8 mouse cellular contexts compared by ENCODE assay signal in genomic region chr9:89868093-89868729, GRCm38 (mm10). TPM values are rescaled to one million over a fixed set of nuclear protein-coding genes. Genes with fewer than 3 reads are reported as not detected.
DNase-seq lines count a peak whose midpoint lies in the region; ATAC-seq and TF ChIP-seq lines count a peak whose summit lies in the region.
"Had no signal": no experiment of that assay in that cellular context is flagged by ENCODE, and none has a peak within 500 bp of the region (broad histone marks: within the 10 kb centered on the region; RNA-seq: fewer than 3 reads in every experiment).

No protein-coding gene starts in this region.

- peak; percentile 62 for DNase-seq in ES-E14 (ENCODE audit: low read depth, low spot score)
- DNase-seq in embryo, embryonic 9.5 days (ENCODE audit: extremely low spot score): peak; percentile 41
- DNase-seq in lung, postnatal 14 days: peak; percentile 5
- no peak for DNase-seq in cerebellum, adult 8-10 months
- no peak for DNase-seq in cerebellum, adult 11 months
- DNase-seq in layer of hippocampus, adult 2 months (ENCODE audit: low spot score in 2 of 2): no peak
- DNase-seq: adrenal gland, postnatal 10 days had no signal

- H3K4me2 ChIP-seq in intestine, postnatal 0 days (replicated peaks; ENCODE audit: low read depth): peak overlapping the region; percentile 54

- H3K27ac ChIP-seq in ES-E14 (ENCODE audit: insufficient read depth, low read depth, low read length, poor library complexity, severe bottlenecking): no peak overlapping the region
- H3K27ac ChIP-seq in intestine, postnatal 0 days (ENCODE audit: low read depth, low read length): no peak overlapping the region
- H3K27ac ChIP-seq in layer of hippocampus, adult 2 months: no peak overlapping the region

- peak overlapping the region; percentile 23 to 27; a peak in 3 of 4 replicates for H3K4me3 ChIP-seq in ES-E14 (ENCODE audit: insufficient read depth in 1 of 2, low read depth in 1 of 2, low read length in 2 of 2, poor library complexity in 1 of 2, severe bottlenecking in 1 of 2)
- peak overlapping the region; percentile 18; the same call in 1 of the 2 replicates for H3K4me3 ChIP-seq in intestine, postnatal 0 days (ENCODE audit: low read depth, low read length)
- no peak overlapping the region for H3K4me3 ChIP-seq in layer of hippocampus, adult 2 months

- no peaks in the 10 kb centered on the region for H3K9me3 ChIP-seq in ES-E14 (ENCODE audit: control insufficient read depth, insufficient read depth, low read depth, low read length)
- H3K9me3 ChIP-seq in intestine, postnatal 0 days (ENCODE audit: control insufficient read depth): no peaks in the 10 kb centered on the region

- WGBS in intestine, postnatal 0 days: 6% methylated on average over 16 of the region's 16 CpGs

- TF ChIP-seq CTCF in intestine, postnatal 0 days (IDR thresholded peaks at IDR 0.05; ENCODE audit: low read depth): no peak
- no peak for TF ChIP-seq CTCF in layer of hippocampus, adult 2 months (conservative IDR thresholded peaks at IDR 0.05)

- no peak overlapping the region for H3K9ac ChIP-seq in ES-E14 (ENCODE audit: insufficient read depth, low read depth, low read length, poor library complexity, severe bottlenecking)
- H3K9ac ChIP-seq in intestine, postnatal 0 days (ENCODE audit: low read depth, low read length): no peak overlapping the region

- ATAC-seq in intestine, postnatal 0 days: no peak

- H3K27me3 ChIP-seq in intestine, postnatal 0 days (replicated peaks; ENCODE audit: control insufficient read depth, insufficient read depth, low read length): peaks cover 12% of the 10 kb centered on the region; the same call in 1 of the 2 replicates

- in situ Hi-C loops in ES-E14 (cut with MboI; ENCODE audit: low sequenced_read_pairs in 2 of 2, unreplicated experiment in 2 of 2): no loop called here

- no peaks in the 10 kb centered on the region for H3K36me3 ChIP-seq in ES-E14 (ENCODE audit: control insufficient read depth, insufficient read depth, low read length, poor library complexity, severe bottlenecking)
- no peaks in the 10 kb centered on the region for H3K36me3 ChIP-seq in intestine, postnatal 0 days (ENCODE audit: control insufficient read depth, insufficient read depth)

- H3K4me1 ChIP-seq in ES-E14 (ENCODE audit: control insufficient read depth in 2 of 2, insufficient read depth in 2 of 2, low read length in 2 of 2, poor library complexity in 1 of 2): no peaks in the 10 kb centered on the region; a peak in 1 of 4 replicates
- H3K4me1 ChIP-seq in intestine, postnatal 0 days (replicated peaks; ENCODE audit: control insufficient read depth, insufficient read depth, low read length): no peaks in the 10 kb centered on the region

TF ChIP-seq in ES-E14, 5 proteins besides CTCF, POLR2A, EP300 and RAD21:
- TF ChIP-seq ZC3H11A (IDR thresholded peaks at IDR 0.05; ENCODE audit: borderline replicate concordance, low read depth, low read length): no peak
- TF ChIP-seq MAFK (IDR thresholded peaks at IDR 0.05; ENCODE audit: insufficient read depth, low read depth, low read length): no peak
- TF ChIP-seq HCFC1 (IDR thresholded peaks at IDR 0.05; ENCODE audit: borderline replicate concordance, insufficient read depth, low read length): no peak
- no peak for TF ChIP-seq CHD2 (IDR thresholded peaks at IDR 0.05; ENCODE audit: low read depth, low read length)
- no peak for TF ChIP-seq ZNF384 (IDR thresholded peaks at IDR 0.05; ENCODE audit: low read depth, low read length)
TF ChIP-seq in ES-E14: peak in this region for 0.

RNA-seq across cellular contexts. Expression of gene Rasgrf1, which starts 41.5 kb away (rescaled TPM):
- total RNA-seq in ES-E14 (2012; rRNA removed): 0.04 and 0.11 TPM in 2 replicates
- polyA plus RNA-seq in intestine, postnatal 0 days (2015; fragmentation: Nextera tagmentation; extraction: Ambion mirVana): 0.13 TPM in 1 of 2 replicates, not detected in the other
- total RNA-seq in layer of hippocampus, adult 2 months (2021): 100 to 1,000 TPM; 480 to 498 TPM

Comparison
In these comparisons a context has a peak if more than half of its experiments do, and no peak if none do; other contexts are left out.
1. DNase-seq: peak in ES-E14 (single experiment), embryo, embryonic 9.5 days (single experiment) and lung, postnatal 14 days (single experiment); none in cerebellum, adult 8-10 months (single experiment), cerebellum, adult 11 months (single experiment) and layer of hippocampus, adult 2 months (0 of 2).
2. RNA of gene Rasgrf1, which starts 41.5 kb away (total RNA-seq): 480 to 498 TPM in layer of hippocampus, adult 2 months; 0.04 to 0.11 TPM in ES-E14; every median in the first group is over 100 times any median in the second.